Mouse (Mus musculus) hindbrain, embryonic 11.5 days (tissue): Measurements from ENCODE around the gene Dpm2. TPM values are rescaled to one million over a fixed set of nuclear protein-coding genes. Genes with fewer than 3 reads are reported as not detected.

ENCODE experiments used
- polyA plus RNA-seq: library from polyadenylated mRNA; unstranded; fragments of >200 nt; fragmentation: Nextera tagmentation; extraction: Ambion mirVana; gene quantifications from 2 replicates; pipeline ENCODE4 v1.2.1, GENCODE M21; 2014

Dpm2 gene
- polyA plus RNA-seq, 1 experiment from 2014 or later = 125 TPM

Other genes starting within 250 kb of the Dpm2 start
- 42.4 and 49.0 TPM in 2 replicates for gene Ciz1, start 218.5 kb upstream of the Dpm2 start, polyA plus RNA-seq
- gene Dnm1, start 217.5 kb upstream of the Dpm2 start, polyA plus RNA-seq = 17.4 and 22.6 TPM in 2 replicates
- gene 1110008P14Rik, start 188.9 kb upstream of the Dpm2 start, polyA plus RNA-seq = 62.1 and 62.7 TPM in 2 replicates
- 0.19 TPM in 1 of 2 replicates, not detected in the other for gene Lcn2, start 182.6 kb upstream of the Dpm2 start, polyA plus RNA-seq
- 30.2 and 30.8 TPM in 2 replicates for gene Ptges2, start 175.0 kb upstream of the Dpm2 start, polyA plus RNA-seq
- gene Naif1, start 120.4 kb upstream of the Dpm2 start, polyA plus RNA-seq = 5.2 and 6.0 TPM in 2 replicates
- 19.5 and 28.4 TPM in 2 replicates for gene Slc25a25, start 119.4 kb upstream of the Dpm2 start, polyA plus RNA-seq
- gene Fam102a, start 35.5 kb upstream of the Dpm2 start, polyA plus RNA-seq = 9.0 and 9.2 TPM in 2 replicates
- gene Pip5kl1, start 3.9 kb downstream of the Dpm2 start, polyA plus RNA-seq = 2.1 and 2.6 TPM in 2 replicates
- gene 9430097D07Rik, start 4.8 kb downstream of the Dpm2 start, polyA plus RNA-seq = 0.37 and 0.42 TPM in 2 replicates
- 12.9 and 13.4 TPM in 2 replicates for gene St6galnac4, start 16.2 kb downstream of the Dpm2 start, polyA plus RNA-seq
- 3.2 and 5.0 TPM in 2 replicates for gene St6galnac6, start 28.9 kb downstream of the Dpm2 start, polyA plus RNA-seq
- gene Ak1, start 50.9 kb downstream of the Dpm2 start, polyA plus RNA-seq = 23.4 and 23.9 TPM in 2 replicates
- 18.1 and 23.1 TPM in 2 replicates for gene Eng, start 75.7 kb downstream of the Dpm2 start, polyA plus RNA-seq
- gene Fpgs, start 133.3 kb downstream of the Dpm2 start, polyA plus RNA-seq = 11.2 and 13.6 TPM in 2 replicates
- gene Cdk9, start 142.2 kb downstream of the Dpm2 start, polyA plus RNA-seq = 77.3 and 79.9 TPM in 2 replicates
- 25.9 and 27.6 TPM in 2 replicates for gene Sh2d3c, start 150.2 kb downstream of the Dpm2 start, polyA plus RNA-seq
- 2.3 and 3.0 TPM in 2 replicates for gene 6330409D20Rik, start 170.2 kb downstream of the Dpm2 start, polyA plus RNA-seq
- gene Tor2a, start 186.4 kb downstream of the Dpm2 start, polyA plus RNA-seq = 53.1 and 53.5 TPM in 2 replicates
- gene Ttc16, start 204.8 kb downstream of the Dpm2 start, polyA plus RNA-seq = 0.22 and 0.34 TPM in 2 replicates
- gene Ptrh1, start 204.9 kb downstream of the Dpm2 start, polyA plus RNA-seq = 4.2 and 4.3 TPM in 2 replicates
- gene Cfap157, start 213.6 kb downstream of the Dpm2 start, polyA plus RNA-seq = 0.80 and 0.98 TPM in 2 replicates